Mouse (Mus musculus) embryonic facial prominence, embryonic 15.5 days (tissue): Measurements from ENCODE around the gene Cnot8. TPM values are rescaled to one million over a fixed set of nuclear protein-coding genes. Genes with fewer than 3 reads are reported as not detected.
"Not testable (repeated sequence)": the region's sequence is repeated elsewhere in the genome, so short reads cannot be mapped to it uniquely, and the experiment has no call there.

ENCODE experiments used
- ATAC-seq: fragments of 200-750 bp; cut with Nextera tagmentation; 2 replicates; pipeline ENCODE4 v1.8.0; 2017; ENCODE audit warnings: low read depth, moderate TSS enrichment; ENCODE audit not compliant: insufficient number of reproducible peaks, low FRiP score, low TSS enrichment
- H3K27ac ChIP-seq: fragments of 300-500 bp; sonication (generic); replicated peaks from 2 replicates; pipeline ENCODE4 v1.5.1; 2015; ENCODE audit warnings: mild to moderate bottlenecking, inconsistent platforms
- H3K27me3 ChIP-seq: fragments of 300-500 bp; sonication (generic); 2 replicates; pipeline ENCODE4 v1.6.1; 2015; ENCODE audit warnings: inconsistent platforms
- H3K36me3 ChIP-seq: fragments of 300-500 bp; sonication (generic); 2 replicates; pipeline ENCODE4 v1.6.1; 2015; ENCODE audit warnings: mild to moderate bottlenecking, inconsistent platforms
- H3K4me1 ChIP-seq: fragments of 300-500 bp; sonication (generic); 2 replicates; pipeline ENCODE4 v1.6.1; 2015; ENCODE audit warnings: inconsistent platforms
- H3K4me2 ChIP-seq: fragments of 300-500 bp; sonication (generic); replicated peaks from 2 replicates; pipeline ENCODE4 v1.6.1; 2015; ENCODE audit warnings: mild to moderate bottlenecking, inconsistent platforms
- H3K4me3 ChIP-seq: fragments of 300-500 bp; sonication (generic); replicated peaks from 2 replicates; pipeline ENCODE4 v1.5.1; 2015; ENCODE audit warnings: mild to moderate bottlenecking, inconsistent platforms
- H3K9ac ChIP-seq: fragments of 300-500 bp; sonication (generic); 2 replicates; pipeline ENCODE4 v1.6.1; 2015; ENCODE audit warnings: inconsistent platforms
- H3K9me3 ChIP-seq: fragments of 300-500 bp; sonication (generic); replicated peaks from 2 replicates; pipeline ENCODE4 v1.6.1; 2016; ENCODE audit warnings: inconsistent platforms
- WGBS: fragments of 180-500 bp; shearing (Covaris S2); methylation state at CpG from one replicate; pipeline ENCODE4 v1.1.7; 2015; 5-methylcytosine and 5-hydroxymethylcytosine counted together
- polyA plus RNA-seq: library from polyadenylated mRNA; unstranded; fragments of >200 nt; fragmentation: Nextera tagmentation; extraction: Ambion mirVana; gene quantifications from 2 replicates; pipeline ENCODE4 v1.2.1, GENCODE M21; 2015

The Cnot8 gene
- 96.3 and 97.5 TPM in 2 replicates for polyA plus RNA-seq

DNA sequence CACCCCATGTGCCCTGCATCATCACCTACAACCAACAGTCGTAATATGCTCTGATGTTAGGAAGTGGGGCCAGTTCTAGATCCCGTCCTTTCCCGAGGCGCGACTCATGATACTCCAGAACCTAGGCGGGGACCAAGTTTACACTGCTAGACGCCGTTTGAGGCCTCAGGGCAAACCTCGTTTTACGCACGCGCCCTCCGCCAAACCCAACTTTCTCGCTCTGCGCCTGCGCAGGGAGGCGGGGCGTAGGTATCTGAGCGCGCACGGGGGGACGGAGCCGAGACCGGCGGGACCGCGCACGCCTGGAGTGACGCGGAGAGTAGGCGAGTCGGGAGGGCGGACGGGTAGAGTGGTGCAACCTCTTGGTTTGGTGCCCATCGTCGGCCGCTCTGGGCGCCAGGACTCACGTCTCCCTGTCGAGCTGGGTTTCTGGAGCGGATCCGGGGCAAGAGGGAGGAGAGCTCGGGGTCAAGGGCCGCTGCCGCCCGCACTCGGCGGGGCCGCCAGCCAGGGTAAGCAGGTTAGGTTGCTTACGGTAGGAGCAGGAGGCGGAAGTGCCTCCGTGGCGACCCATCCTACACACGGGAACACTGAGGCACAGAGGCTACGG, at the start of gene Cnot8:
TSS of gene Cnot8 (plus strand) at position 457 of the 610 bp plus-strand sequence.
- peak within 1 kb of the TSS; percentile 86 for H3K27ac ChIP-seq
- H3K27me3 ChIP-seq: no peaks in the 10 kb centered on the region
- peak within 1 kb of the TSS; percentile 67 for H3K4me2 ChIP-seq
- WGBS: under 1% methylated on average over 52 of the region's 55 CpGs
- ATAC-seq: peak; percentile 97
- H3K36me3 ChIP-seq: no peaks in the 10 kb centered on the region
- H3K9ac ChIP-seq: peak within 1 kb of the TSS; percentile 82
- H3K4me3 ChIP-seq: peak within 1 kb of the TSS; percentile 91
- H3K9me3 ChIP-seq: no peaks in the 10 kb centered on the region
- peaks cover 25% of the 10 kb centered on the region for H3K4me1 ChIP-seq

DNA sequence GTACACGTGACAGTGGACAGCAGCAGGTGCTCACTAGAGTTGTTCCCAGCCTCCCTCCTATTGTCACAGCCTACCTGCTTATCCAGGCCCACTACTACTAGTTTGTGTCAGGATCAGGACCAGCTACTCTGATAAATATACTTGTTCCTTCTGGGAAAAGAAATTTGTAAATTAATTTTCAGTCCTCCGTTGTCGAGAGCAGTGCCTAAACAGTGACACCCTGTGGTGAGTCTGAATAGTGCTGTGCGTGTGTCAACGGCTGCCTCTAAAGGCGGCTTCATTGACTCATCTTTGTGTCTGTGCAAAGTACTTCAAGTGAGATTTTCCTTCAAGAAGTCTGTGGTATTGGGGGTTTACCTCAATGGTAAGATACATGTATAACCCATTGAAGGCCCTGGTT, 46.5 kb upstream of the Cnot8 start:
- H3K9ac ChIP-seq: no peak overlapping the region
- H3K27me3 ChIP-seq: no peaks in the 10 kb centered on the region
- H3K4me3 ChIP-seq: no peak overlapping the region
- no peak for ATAC-seq
- H3K9me3 ChIP-seq: no peaks in the 10 kb centered on the region
- peaks cover 73% of the 10 kb centered on the region for H3K36me3 ChIP-seq
- 46% methylated on average over 6 of the region's 6 CpGs for WGBS
- no peak overlapping the region for H3K27ac ChIP-seq
- H3K4me1 ChIP-seq: no peaks in the 10 kb centered on the region
- no peak overlapping the region for H3K4me2 ChIP-seq

DNA sequence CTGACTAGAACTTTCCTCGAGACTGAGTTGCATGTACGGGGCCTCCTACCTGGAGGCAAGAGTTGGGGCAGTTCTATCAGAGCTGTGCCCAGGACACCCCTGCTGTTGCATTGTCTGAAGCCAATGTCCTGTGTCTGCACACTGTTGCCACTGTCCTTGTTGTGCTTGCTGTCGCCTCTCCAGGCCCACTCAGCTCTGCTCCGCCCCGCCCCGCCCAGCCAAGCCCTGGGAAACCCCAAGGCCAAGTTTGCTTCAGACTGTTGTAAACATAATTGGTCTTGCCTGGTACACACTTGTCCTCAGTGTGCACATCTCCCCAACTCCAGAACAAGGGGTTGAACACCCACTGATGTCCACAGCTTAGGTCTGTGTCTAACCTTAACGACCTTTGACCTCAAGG, 44.2 kb upstream of the Cnot8 start:
- H3K9me3 ChIP-seq, H3K27me3 ChIP-seq, H3K9ac ChIP-seq, ATAC-seq, H3K27ac ChIP-seq, H3K4me3 ChIP-seq, H3K4me1 ChIP-seq, H3K4me2 ChIP-seq: not testable (repeated sequence)
- 85% methylated on average over 7 of the region's 7 CpGs for WGBS
- peaks cover 53% of the 10 kb centered on the region for H3K36me3 ChIP-seq

DNA sequence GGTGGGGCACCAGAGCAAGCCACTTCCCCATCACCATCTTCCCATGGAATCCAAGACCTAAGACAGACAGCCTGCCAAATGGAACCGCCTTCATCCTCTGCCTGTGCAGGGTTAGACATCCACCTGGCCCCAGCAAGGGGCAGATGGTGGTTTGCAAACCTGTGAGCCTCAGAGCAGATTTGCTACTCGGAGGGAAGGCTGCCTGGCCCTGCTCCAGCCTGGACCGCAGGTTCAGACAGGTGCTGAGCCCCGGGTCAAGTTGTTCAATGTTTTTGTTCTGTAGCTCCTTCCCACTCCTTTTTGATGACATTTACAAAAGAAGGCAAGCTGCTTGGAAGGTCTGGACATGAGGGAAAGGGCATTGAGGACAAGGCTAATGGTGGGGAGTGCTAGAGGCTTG, 42.7 kb upstream of the Cnot8 start:
- H3K4me1 ChIP-seq, ATAC-seq, H3K4me2 ChIP-seq, H3K27me3 ChIP-seq, H3K9ac ChIP-seq, H3K27ac ChIP-seq, H3K4me3 ChIP-seq, H3K9me3 ChIP-seq: not testable (repeated sequence)
- peaks cover 39% of the 10 kb centered on the region for H3K36me3 ChIP-seq
- WGBS: 69% methylated on average over 4 of the region's 4 CpGs

DNA sequence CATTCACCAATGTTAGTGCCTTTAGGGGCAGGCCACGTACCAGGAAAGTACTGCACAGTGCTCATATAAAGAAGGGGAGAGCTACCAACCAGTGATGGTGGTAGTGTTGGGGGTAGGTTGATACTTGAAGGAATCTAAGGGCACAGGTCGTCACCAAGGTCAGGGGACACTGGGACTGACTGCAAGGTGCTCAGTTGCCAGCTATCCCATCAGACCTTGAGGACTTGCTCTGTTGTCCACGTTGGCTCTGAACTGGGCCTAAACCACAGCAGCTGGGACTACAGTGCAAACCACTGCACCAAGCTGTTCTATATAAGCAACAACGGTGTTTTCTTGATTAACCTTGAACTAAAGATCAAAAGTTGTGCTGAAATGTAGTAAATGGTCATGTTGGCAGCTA, 41.4 kb upstream of the Cnot8 start:
- no peak for ATAC-seq
- Histone ChIP-seq H3K4me2 (no peak overlapping the region), H3K36me3 (peaks cover 26% of the 10 kb centered on the region), H3K27ac (no peak overlapping the region), H3K4me3 (no peak overlapping the region), H3K9ac (no peak overlapping the region), H3K9me3 (no peaks in the 10 kb centered on the region), H3K4me1 (0 out of 2 replicates have a peak, but pooled peaks cover 5% of the 10 kb centered on the region), H3K27me3 (no peaks in the 10 kb centered on the region)
- WGBS: 85% methylated on average over 4 of the region's 4 CpGs

DNA sequence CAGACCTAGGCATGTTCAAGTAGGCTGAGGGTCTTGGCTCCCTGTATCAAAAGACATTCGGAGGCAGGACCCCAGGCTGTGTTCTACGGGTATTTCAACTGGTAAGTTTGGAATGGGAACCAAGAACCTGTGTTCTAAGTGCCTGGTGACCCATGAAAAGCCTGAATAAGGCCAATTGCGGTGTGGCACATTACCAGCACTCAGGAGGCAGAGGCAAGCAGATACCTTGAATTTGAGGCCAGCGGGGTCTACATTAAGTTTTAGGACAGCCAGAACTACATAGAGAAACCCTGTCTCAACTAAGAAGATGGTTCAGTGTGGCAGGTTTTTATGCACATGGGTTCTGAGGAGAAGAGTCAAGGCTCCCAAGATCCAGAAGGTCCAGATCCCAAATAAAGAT, 38.9 kb upstream of the Cnot8 start:
- 86% methylated on average over 4 of the region's 4 CpGs for WGBS
- ATAC-seq: no peak
- H3K27me3 ChIP-seq: no peaks in the 10 kb centered on the region
- no peak overlapping the region for H3K27ac ChIP-seq
- H3K9me3 ChIP-seq: no peaks in the 10 kb centered on the region
- H3K9ac ChIP-seq: no peak overlapping the region
- 0 out of 2 replicates have a peak, but pooled peaks cover 5% of the 10 kb centered on the region for H3K4me1 ChIP-seq
- H3K4me2 ChIP-seq: no peak overlapping the region
- peaks cover 9% of the 10 kb centered on the region for H3K36me3 ChIP-seq
- no peak overlapping the region for H3K4me3 ChIP-seq

DNA sequence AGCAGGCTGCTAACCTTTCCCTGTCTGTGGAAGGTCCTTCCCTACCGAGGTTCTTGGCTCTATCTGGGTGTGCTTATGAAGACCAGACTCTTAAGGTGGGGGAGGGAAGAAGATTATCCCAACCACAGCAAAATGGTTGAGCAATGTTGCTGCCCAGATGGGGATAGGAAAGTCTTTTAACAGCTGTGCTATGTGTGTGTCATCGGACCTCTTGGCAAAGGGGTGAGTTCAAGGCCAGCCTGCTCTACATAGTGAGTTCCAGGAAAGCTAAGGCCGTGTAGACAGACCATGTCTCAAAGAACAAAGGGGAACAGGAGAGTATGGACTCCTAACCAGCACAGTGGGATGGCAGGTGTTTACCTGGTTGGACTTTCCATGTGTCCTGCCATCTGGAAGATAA, 31.0 kb upstream of the Cnot8 start:
- Histone ChIP-seq H3K4me3 (no peak overlapping the region), H3K4me2 (no peak overlapping the region), H3K9ac (no peak overlapping the region), H3K9me3 (no peaks in the 10 kb centered on the region), H3K27me3 (no peaks in the 10 kb centered on the region), H3K4me1 (no peaks in the 10 kb centered on the region), H3K27ac (no peak overlapping the region), H3K36me3 (no peaks in the 10 kb centered on the region)
- 69% methylated on average over 3 of the region's 3 CpGs for WGBS
- no peak for ATAC-seq

DNA sequence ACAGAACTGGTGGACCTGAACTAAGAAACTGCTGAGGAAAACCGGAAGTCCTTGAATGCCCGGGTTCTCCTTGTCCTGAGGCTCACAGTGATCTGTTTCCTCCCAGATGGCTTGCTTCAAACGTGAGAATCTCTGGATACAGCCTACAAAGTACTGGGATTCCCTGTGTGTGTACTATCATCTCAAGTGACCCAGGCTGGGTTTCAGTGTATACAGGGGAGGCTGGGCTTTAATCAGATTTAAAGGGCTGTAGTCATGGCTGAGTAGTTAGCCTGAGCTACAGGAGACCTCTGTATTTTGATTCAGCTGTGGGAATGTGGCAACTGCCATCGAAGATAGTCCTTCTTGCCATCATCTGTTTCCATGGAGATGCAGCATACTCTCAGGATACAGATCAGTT, 26.7 kb upstream of the Cnot8 start:
- no peak overlapping the region for H3K9ac ChIP-seq
- no peaks in the 10 kb centered on the region for H3K27me3 ChIP-seq
- H3K9me3 ChIP-seq: no peaks in the 10 kb centered on the region
- H3K36me3 ChIP-seq: no peaks in the 10 kb centered on the region
- H3K4me1 ChIP-seq: no peaks in the 10 kb centered on the region
- WGBS: 67% methylated on average over 4 of the region's 4 CpGs
- no peak overlapping the region for H3K27ac ChIP-seq
- H3K4me2 ChIP-seq: no peak overlapping the region
- H3K4me3 ChIP-seq: no peak overlapping the region
- ATAC-seq: no peak

DNA sequence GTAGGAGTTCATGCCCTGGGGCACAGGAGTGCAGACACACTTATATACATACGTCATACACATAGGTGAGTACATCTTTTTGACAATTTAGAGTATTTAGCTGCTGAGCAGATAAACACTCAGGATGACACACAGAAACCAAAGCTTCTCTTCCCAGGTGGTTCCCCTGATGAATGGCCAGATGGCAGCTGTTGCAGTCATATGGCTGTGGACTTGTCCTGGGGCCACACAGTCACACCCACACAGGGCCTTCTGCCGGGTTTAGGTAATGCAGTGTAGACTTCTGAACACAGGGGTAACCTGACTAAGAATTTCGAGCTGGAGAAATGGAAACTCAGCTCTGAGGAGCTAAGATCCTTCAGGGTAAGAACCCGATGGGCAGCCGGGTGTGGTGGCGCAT, 22.2 kb upstream of the Cnot8 start:
- H3K36me3 ChIP-seq: no peaks in the 10 kb centered on the region
- no peak overlapping the region for H3K4me2 ChIP-seq
- no peak overlapping the region for H3K27ac ChIP-seq
- no peaks in the 10 kb centered on the region for H3K9me3 ChIP-seq
- 77% methylated on average over 6 of the region's 6 CpGs for WGBS
- no peak for ATAC-seq
- no peak overlapping the region for H3K4me3 ChIP-seq
- H3K4me1 ChIP-seq: no peaks in the 10 kb centered on the region
- H3K27me3 ChIP-seq: no peaks in the 10 kb centered on the region
- no peak overlapping the region for H3K9ac ChIP-seq

DNA sequence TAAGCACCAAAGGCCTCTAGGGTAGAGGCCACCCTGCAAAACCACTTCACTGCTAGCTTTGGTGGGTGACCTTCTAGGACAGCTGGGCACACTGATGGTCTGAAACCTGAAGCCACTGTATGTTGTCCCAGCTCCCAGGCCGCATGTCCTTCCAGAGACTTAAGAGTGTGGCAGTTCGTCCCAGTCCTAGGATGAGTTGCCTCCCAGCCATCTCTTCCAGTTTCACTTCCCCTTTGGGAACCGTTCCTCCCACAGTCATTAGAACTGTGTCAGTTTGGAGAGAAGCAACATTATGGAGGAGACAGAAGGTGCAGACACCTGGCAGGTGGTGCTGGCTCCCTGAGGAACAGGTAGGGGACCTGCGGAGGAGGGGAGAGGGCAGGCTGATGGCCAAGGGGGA, 11.4 kb upstream of the Cnot8 start:
- no peak for ATAC-seq
- WGBS: 35% methylated on average over 4 of the region's 4 CpGs
- Histone ChIP-seq H3K9me3 (no peaks in the 10 kb centered on the region), H3K36me3 (no peaks in the 10 kb centered on the region), H3K27ac (0 out of 2 replicates have a peak overlapping the region, but pooled peaks have one; percentile 11), H3K4me2 (peak overlapping the region; percentile 41), H3K4me3 (no peak overlapping the region), H3K9ac (no peak overlapping the region), H3K4me1 (0 out of 2 replicates have a peak, but pooled peaks cover 3% of the 10 kb centered on the region), H3K27me3 (no peaks in the 10 kb centered on the region)

DNA sequence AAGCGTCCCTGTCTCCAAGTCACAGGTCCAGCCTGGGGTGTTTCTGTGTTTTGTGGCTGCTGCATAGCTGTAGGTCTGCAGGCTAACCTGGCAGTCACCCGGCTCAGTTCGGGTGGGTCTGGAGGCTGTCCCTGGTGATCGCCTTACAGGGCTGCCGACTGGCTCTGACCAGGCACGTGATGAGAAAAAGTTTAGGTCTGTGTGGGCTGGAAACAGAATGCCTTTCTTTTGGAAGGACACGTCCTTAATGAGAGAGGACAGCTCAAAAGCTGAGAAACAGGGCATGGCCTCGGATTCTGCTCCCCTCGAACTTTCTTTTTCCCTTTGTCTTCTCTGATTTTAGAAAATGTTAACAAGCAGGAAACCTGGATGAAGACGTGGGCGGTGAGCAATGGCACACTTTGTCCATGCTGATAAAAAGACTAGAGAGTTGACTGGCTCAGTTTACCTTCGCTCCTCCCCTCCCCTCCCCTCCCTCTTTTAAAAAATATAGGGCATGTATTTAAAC, 10.9 kb upstream of the Cnot8 start, which contains the start of gene Gm12248:
TSS of gene Gm12248 (minus strand) at position 114 of the 508 bp plus-strand sequence.
- 12% methylated on average over 12 of the region's 12 CpGs for WGBS
- peak within 1 kb of the TSS; percentile 41 for H3K4me2 ChIP-seq
- 0 out of 2 replicates have a peak within 1 kb of the TSS, but pooled peaks have one; percentile 4 for H3K4me3 ChIP-seq
- 0 out of 2 replicates have a peak within 1 kb of the TSS, but pooled peaks have one; percentile 11 for H3K27ac ChIP-seq
- 0 out of 2 replicates have a peak, but pooled peaks cover 9% of the 10 kb centered on the region for H3K4me1 ChIP-seq
- H3K36me3 ChIP-seq: no peaks in the 10 kb centered on the region
- no peaks in the 10 kb centered on the region for H3K27me3 ChIP-seq
- H3K9me3 ChIP-seq: no peaks in the 10 kb centered on the region
- peak; percentile 74; the same call in 1 of the 2 replicates for ATAC-seq
- H3K9ac ChIP-seq: no peak within 1 kb of the TSS

DNA sequence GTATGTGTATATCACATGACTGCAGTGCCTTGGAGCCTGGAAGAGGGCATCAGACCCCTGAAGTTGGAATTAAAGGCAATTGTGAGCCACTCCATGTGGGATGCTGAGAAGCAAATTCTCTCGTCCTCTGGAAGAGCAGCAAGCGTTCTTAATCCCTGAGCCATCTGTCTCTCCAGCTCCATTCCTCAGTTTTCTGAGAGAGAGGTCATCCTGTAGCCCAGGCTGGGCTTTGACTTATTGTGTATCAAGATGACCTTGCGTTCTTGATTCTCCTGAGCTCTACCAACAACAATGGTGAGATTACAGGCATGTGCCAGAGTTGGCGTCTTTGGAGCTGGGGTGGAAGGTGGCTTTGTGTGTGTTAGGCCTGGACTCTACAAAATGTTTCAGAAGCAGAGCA, 9.2 kb upstream of the Cnot8 start:
- Histone ChIP-seq H3K4me1 (0 out of 2 replicates have a peak, but pooled peaks cover 10% of the 10 kb centered on the region), H3K27ac (no peak overlapping the region), H3K4me3 (no peak overlapping the region), H3K9me3 (no peaks in the 10 kb centered on the region), H3K36me3 (no peaks in the 10 kb centered on the region), H3K9ac (no peak overlapping the region), H3K4me2 (no peak overlapping the region), H3K27me3 (no peaks in the 10 kb centered on the region)
- ATAC-seq: no peak
- WGBS: 74% methylated on average over 4 of the region's 4 CpGs
